Mouse (Mus musculus) ES-Bruce4 (cell line): ENCODE measurements around the gene Fto. TPM values are rescaled to one million over a fixed set of nuclear protein-coding genes. Genes with fewer than 3 reads are reported as not detected.

ENCODE experiments used
- H3K27ac ChIP-seq: 2 replicates; pipeline ENCODE4 v1.5.1; 2012; ENCODE audit warnings: low read length, inconsistent platforms; ENCODE audit not compliant: insufficient read depth
- H3K27me3 ChIP-seq: 2 replicates; pipeline ENCODE4 v1.6.1; 2012; ENCODE audit warnings: mild to moderate bottlenecking, low read length, inconsistent platforms; ENCODE audit not compliant: control insufficient read depth, poor library complexity, insufficient read depth, severe bottlenecking
- H3K36me3 ChIP-seq: 2 replicates; pipeline ENCODE4 v1.6.1; 2012; ENCODE audit warnings: inconsistent platforms, mild to moderate bottlenecking, low read length, moderate library complexity; ENCODE audit not compliant: control insufficient read depth, poor library complexity, insufficient read depth, severe bottlenecking
- H3K4me1 ChIP-seq: one replicate; pipeline ENCODE4 v1.8.1; 2011; ENCODE audit warnings: low read length; ENCODE audit not compliant: control insufficient read depth, insufficient read depth
- H3K4me3 ChIP-seq: 2 replicates; pipeline ENCODE4 v1.5.1; 2011; ENCODE audit warnings: low read depth, mild to moderate bottlenecking, low read length
- H3K9ac ChIP-seq: 2 replicates; pipeline ENCODE4 v1.6.1; 2012; ENCODE audit warnings: low read depth, mild to moderate bottlenecking, inconsistent platforms; ENCODE audit not compliant: poor library complexity, severe bottlenecking
- H3K9me3 ChIP-seq: replicated peaks from 2 replicates; pipeline ENCODE4 v1.6.1; 2012; ENCODE audit warnings: mild to moderate bottlenecking, low read length, inconsistent platforms; ENCODE audit not compliant: control insufficient read depth, poor library complexity, insufficient read depth, severe bottlenecking
- CTCF ChIP-seq: IDR thresholded peaks from one replicate; pipeline ENCODE4 v1.8.1; 2011; ENCODE audit warnings: low read depth, low read length
- EP300 ChIP-seq: IDR thresholded peaks from 2 replicates; pipeline ENCODE4 v1.6.1; 2011; ENCODE audit warnings: low read depth, low read length; ENCODE audit not compliant: insufficient read depth
- POLR2A ChIP-seq: IDR thresholded peaks from one replicate; pipeline ENCODE4 v1.8.1; 2011; ENCODE audit warnings: low read length; ENCODE audit not compliant: insufficient read depth
- polyA plus RNA-seq: library from polyadenylated mRNA; stranded (reverse); fragments of >200 nt; gene quantifications from 2 replicates; pipeline ENCODE4 v1.2.4, GENCODE M21; 2011; ENCODE audit warnings: low read depth; ENCODE audit not compliant: missing spikeins, insufficient read depth, insufficient read length

Fto gene
- polyA plus RNA-seq, 1 experiment: 61.2 TPM

- no peaks in the 10 kb centered on the region for H3K27me3 ChIP-seq
- H3K4me1 ChIP-seq: no peaks in the 10 kb centered on the region
- no peak overlapping the region for H3K9ac ChIP-seq
- H3K4me3 ChIP-seq: no peak overlapping the region
- TF ChIP-seq CTCF: no peak
- no peak for TF ChIP-seq POLR2A
- no peak for TF ChIP-seq EP300
- H3K9me3 ChIP-seq: no peaks in the 10 kb centered on the region
- no peak overlapping the region for H3K27ac ChIP-seq
- H3K36me3 ChIP-seq: no peaks in the 10 kb centered on the region
These were observed 279.2 kb downstream of the Fto start for GRCm38 (mm10) chr8:91592436-91593105.

GRCm38 (mm10) chr8:91593202-91593781 lies 280.0 kb downstream of the Fto start:
- Histone ChIP-seq H3K36me3 (no peaks in the 10 kb centered on the region), H3K27ac (no peak overlapping the region), H3K4me3 (no peak overlapping the region), H3K9me3 (no peaks in the 10 kb centered on the region), H3K4me1 (peaks cover 2% of the 10 kb centered on the region), H3K9ac (no peak overlapping the region), H3K27me3 (no peaks in the 10 kb centered on the region)
- TF ChIP-seq EP300 (no peak), POLR2A (no peak), CTCF (no peak)

- Histone ChIP-seq H3K4me1 (peaks cover 7% of the 10 kb centered on the region), H3K9me3 (peaks cover 15% of the 10 kb centered on the region; the same call in 1 of the 2 replicates), H3K4me3 (no peak overlapping the region), H3K27me3 (no peaks in the 10 kb centered on the region), H3K27ac (peak overlapping the region; percentile 9; the same call in 1 of the 2 replicates), H3K36me3 (no peaks in the 10 kb centered on the region), H3K9ac (no peak overlapping the region)
- TF ChIP-seq POLR2A (no peak), CTCF (no peak), EP300 (peak; percentile 61)
These were observed 286.1 kb downstream of the Fto start for GRCm38 (mm10) chr8:91599349-91599837.

DNA sequence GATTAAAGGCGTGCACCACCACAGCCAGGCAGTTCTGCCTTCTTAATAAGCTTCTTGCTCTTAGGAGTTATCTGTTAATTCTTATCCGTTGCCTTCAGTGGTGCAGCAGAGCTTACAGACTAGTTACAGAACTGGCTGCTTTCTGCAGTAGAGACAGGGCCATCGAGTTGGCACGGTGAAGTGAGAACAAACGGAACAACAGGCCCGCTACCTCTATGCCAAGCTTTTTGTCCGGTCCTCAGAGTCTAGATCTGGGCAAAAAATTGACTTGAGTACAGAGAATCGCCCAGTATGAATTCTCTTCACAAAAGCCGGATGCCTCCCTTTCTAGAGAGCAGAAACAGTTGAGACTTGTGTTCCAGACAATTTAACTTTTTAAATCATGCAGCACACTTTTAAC lies 290.4 kb downstream of the Fto start:
- Histone ChIP-seq H3K27ac (no peak overlapping the region), H3K27me3 (no peaks in the 10 kb centered on the region), H3K4me3 (no peak overlapping the region), H3K9ac (no peak overlapping the region), H3K36me3 (no peaks in the 10 kb centered on the region), H3K4me1 (peaks cover 5% of the 10 kb centered on the region), H3K9me3 (peaks cover 15% of the 10 kb centered on the region; the same call in 1 of the 2 replicates)
- no peak for TF ChIP-seq POLR2A

DNA sequence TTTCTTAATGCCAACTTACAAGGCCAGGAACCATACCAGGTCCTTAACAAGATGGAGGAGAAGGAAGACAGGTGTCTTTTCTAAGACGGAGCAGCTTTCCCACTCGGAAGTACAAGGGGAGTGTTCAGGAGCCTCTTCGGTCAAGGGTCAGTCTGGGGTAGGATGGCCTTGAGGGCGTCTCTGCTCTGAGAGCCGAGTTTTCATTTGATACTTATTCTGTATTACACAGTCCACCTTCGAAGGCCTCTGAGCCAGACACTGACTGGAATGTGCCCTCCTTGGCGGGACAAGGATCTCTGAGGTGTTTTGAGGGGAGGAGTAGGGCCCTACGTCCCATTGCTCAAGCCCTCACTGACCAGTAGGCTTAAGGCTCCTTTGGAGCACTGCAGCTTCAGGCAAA lies 292.6 kb downstream of the Fto start:
- Histone ChIP-seq H3K4me3 (no peak overlapping the region), H3K27me3 (no peaks in the 10 kb centered on the region), H3K4me1 (no peaks in the 10 kb centered on the region), H3K9ac (no peak overlapping the region), H3K36me3 (no peaks in the 10 kb centered on the region), H3K9me3 (peaks cover 15% of the 10 kb centered on the region; the same call in 1 of the 2 replicates), H3K27ac (no peak overlapping the region)
- TF ChIP-seq POLR2A: no peak

DNA sequence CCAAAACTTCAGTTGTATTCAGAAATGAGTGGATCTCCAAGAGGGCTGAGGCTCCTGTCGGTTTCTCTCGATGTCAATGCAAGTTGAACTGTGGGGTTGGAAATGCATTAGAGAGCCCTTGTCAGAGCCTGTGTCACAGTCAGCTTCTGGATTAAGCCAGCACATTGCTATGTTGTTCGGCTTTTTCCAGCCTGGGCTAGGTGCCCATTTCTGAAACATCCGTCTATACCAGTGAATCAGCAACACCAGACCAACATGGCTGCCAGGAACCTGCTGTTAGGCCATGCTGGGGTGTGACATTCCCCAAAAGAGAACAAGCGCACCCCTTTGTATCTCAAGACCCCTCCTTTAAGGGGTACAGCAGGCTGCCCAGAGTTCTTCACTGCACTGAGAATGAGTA lies 293.8 kb downstream of the Fto start:
- peaks cover 7% of the 10 kb centered on the region; the same call in 1 of the 2 replicates for H3K9me3 ChIP-seq
- no peaks in the 10 kb centered on the region for H3K4me1 ChIP-seq
- H3K9ac ChIP-seq: no peak overlapping the region
- no peak overlapping the region for H3K27ac ChIP-seq
- TF ChIP-seq EP300 (no peak), POLR2A (no peak)
- H3K27me3 ChIP-seq: no peaks in the 10 kb centered on the region
- H3K36me3 ChIP-seq: no peaks in the 10 kb centered on the region
- no peak overlapping the region for H3K4me3 ChIP-seq
